Mouse (Mus musculus) skeletal muscle tissue, adult 2 months (tissue): Measurements from ENCODE around the gene Duox2.

Experiments
- DNase-seq: peaks from one replicate; pipeline ENCODE4 v3.0.0-alpha.2; 2012; ENCODE audit warnings: low read depth, low spot score

Duox2 gene

GRCm38 (mm10) chr2:122302574-122303241, 4.5 kb upstream of the Duox2 start:
- peak; percentile 20 for DNase-seq

- no peak for DNase-seq
Measured at GRCm38 (mm10) chr2:122301921-122302573, 3.8 kb upstream of the Duox2 start.

- no peak for DNase-seq
Measured at GRCm38 (mm10) chr2:122301081-122301920, 3.1 kb upstream of the Duox2 start.

GRCm38 (mm10) chr2:122300656-122301020, 2.4 kb upstream of the Duox2 start:
- no peak for DNase-seq

- no peak for DNase-seq
Measured at GRCm38 (mm10) chr2:122299911-122300655, 1.8 kb upstream of the Duox2 start.

GRCm38 (mm10) chr2:122298596-122299490, 594 bp upstream of the Duox2 start, which contains the start of gene Duoxa2:
Gene Duoxa2, plus strand, starts transcription at chr2:122298900.
- no peak for DNase-seq

- no peak for DNase-seq
Measured at GRCm38 (mm10) chr2:122297271-122298095, 766 bp downstream of the Duox2 start.

GRCm38 (mm10) chr2:122294916-122295315, 3.3 kb downstream of the Duox2 start:
- no peak for DNase-seq

- no peak for DNase-seq
Measured at GRCm38 (mm10) chr2:122286137-122286536, 12.1 kb downstream of the Duox2 start.

- no peak for DNase-seq
Measured at GRCm38 (mm10) chr2:122284091-122284490, 14.2 kb downstream of the Duox2 start.

- DNase-seq = no peak
Measured at GRCm38 (mm10) chr2:122278769-122279168, 19.5 kb downstream of the Duox2 start.

GRCm38 (mm10) chr2:122266407-122267193, 31.6 kb downstream of the Duox2 start:
- no peak for DNase-seq

- DNase-seq = no peak
Measured at GRCm38 (mm10) chr2:122264690-122265089, 33.6 kb downstream of the Duox2 start.

GRCm38 (mm10) chr2:122260729-122261128, 37.5 kb downstream of the Duox2 start:
- DNase-seq = no peak

GRCm38 (mm10) chr2:122255997-122256396, 42.3 kb downstream of the Duox2 start:
- no peak for DNase-seq

- DNase-seq = no peak
Measured at GRCm38 (mm10) chr2:122247786-122248185, 50.5 kb downstream of the Duox2 start.

- peak; percentile 61 for DNase-seq
Measured at GRCm38 (mm10) chr2:122243671-122244131, 54.5 kb downstream of the Duox2 start.

GRCm38 (mm10) chr2:122241935-122242334, 56.3 kb downstream of the Duox2 start:
- DNase-seq = no peak

GRCm38 (mm10) chr2:122241226-122241625, 57.0 kb downstream of the Duox2 start:
- no peak for DNase-seq
